Mouse (Mus musculus): Measurements from ENCODE around the gene Fam50b.

Fam50b gene

DNA sequence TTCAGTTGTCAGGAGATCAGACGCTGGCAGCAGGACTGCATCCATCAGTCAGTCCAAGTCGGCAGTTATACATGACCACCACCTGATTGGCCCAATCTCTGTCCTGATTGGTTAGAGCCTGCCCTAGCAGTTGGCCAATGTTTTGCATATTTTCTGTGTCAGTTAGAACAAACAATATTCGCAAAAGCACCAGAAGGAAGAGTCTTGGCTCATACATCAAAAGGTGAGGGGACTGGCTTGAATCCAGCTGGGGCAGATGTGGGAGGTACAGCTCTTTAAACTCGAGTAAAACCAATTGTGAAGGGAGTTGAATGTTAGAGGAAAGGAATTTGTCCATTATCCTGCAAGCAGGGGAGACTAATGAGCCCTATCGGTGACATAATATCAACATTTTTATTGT is at the start of gene Fam50b:
Gene Fam50b, plus strand, starts transcription at position 165 of the 400 bp plus-strand sequence.
- DNase-seq (ENCODE audit: low spot score): no peak

- no peak for DNase-seq (ENCODE audit: low spot score)
Measured at GRCm38 (mm10) chr13:34685008-34685765, 49.5 kb upstream of the Fam50b start.

- DNase-seq (ENCODE audit: low spot score): no peak
Measured at GRCm38 (mm10) chr13:34691049-34691448, 43.6 kb upstream of the Fam50b start.

DNA sequence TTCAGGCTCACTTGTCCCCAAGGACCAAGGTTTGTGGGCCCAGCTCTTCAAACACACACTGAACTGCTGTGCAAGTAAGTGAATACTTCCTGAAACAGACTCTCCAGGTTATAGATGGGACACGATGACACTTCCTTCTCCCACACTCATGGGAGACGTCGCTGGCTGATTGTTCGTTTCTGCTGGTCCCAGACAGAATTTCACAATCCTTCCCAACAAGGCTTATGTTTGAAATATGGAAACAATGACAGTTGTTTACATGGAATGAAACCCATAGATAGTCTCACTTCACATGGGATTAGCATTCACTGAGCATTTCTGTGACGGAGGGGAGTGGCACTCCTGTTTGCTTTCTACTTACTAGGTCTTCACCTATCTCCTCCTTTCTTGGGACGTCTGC is 41.5 kb upstream of the Fam50b start:
- DNase-seq (ENCODE audit: low spot score): no peak

- no peak for DNase-seq (ENCODE audit: low spot score)
Measured at GRCm38 (mm10) chr13:34696734-34697332, 37.8 kb upstream of the Fam50b start.

DNA sequence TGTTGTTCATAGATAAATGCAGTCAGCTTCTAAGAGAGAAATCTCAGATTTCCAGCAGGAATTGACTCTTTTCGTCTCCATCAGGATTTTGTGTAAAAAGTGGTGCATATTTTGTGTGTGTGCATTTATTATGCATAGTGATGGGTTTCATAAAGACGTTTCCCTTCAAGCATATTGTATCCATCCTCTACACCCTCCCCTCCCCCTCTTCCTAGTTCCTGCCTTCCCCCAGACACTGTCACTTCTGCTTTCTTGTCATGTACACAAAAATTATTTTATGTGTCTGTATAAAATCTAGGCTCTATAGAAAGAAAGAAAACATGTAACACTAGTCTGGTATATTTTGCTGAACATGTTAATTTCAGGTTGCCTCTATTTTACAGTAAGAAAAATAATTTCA is 34.6 kb upstream of the Fam50b start:
- no peak for DNase-seq (ENCODE audit: low spot score)

GRCm38 (mm10) chr13:34700630-34701029 is 34.0 kb upstream of the Fam50b start:
- DNase-seq (ENCODE audit: low spot score): no peak

DNA sequence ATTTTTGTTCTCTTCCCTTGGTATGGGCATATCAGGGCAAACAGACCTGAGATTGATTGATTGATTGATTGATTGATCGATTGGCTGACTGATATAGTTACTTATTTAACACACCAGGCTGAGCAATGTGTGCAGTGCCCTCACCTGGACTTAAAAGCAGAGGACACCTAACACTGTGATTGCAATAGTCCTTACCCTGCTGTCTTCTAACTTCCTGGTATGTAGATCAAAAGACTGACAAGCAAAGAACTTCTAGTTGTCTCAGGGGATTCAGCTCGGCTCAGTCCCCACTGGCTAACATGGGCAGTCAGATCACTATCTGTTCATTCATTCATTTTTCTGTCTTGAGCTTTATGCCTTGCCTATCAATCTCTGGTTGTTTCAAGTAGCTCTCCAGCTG is 31.3 kb upstream of the Fam50b start:
- no peak for DNase-seq (ENCODE audit: low spot score)

DNA sequence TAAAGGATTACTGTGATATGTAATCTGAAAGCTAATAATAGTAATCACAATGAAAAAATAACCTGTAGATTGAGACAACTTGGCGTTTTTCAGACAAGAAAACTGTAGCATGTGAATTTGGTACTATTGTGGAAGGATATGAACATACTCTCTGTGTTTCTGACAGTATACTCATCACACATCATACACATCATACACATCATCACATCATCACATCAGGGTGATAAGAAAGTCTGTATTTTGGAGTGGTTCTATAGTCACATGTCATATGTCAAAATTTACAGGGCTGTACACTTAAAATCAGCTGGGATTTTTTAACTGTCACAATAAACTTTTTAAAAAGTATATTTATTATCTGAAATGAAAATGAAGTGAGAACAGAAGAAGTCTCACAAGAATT is 30.9 kb upstream of the Fam50b start:
- DNase-seq (ENCODE audit: low spot score): no peak

DNA sequence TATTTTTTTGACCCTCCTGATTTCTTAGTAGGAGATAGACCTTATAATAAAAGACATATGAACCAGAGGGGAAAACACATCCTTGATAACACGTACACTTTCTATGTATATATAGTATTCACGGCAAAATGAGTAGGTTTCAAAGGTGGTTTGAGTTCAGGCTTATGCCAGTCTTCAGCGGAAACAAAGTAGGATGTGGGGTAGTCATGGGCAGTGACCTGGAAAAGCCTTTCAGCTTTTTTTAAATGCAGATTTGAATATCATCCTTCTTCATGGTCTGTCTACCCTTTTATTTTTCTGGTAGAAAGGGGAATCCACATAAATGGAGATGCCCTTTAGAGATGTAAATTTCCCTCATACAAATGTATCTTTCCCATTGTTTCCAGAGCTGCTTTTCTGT is 29.8 kb upstream of the Fam50b start:
- no peak for DNase-seq (ENCODE audit: low spot score)

GRCm38 (mm10) chr13:34708955-34709354 is 25.7 kb upstream of the Fam50b start:
- DNase-seq (ENCODE audit: low spot score): no peak

GRCm38 (mm10) chr13:34709566-34709965 is 25.1 kb upstream of the Fam50b start:
- DNase-seq (ENCODE audit: low spot score): no peak

DNA sequence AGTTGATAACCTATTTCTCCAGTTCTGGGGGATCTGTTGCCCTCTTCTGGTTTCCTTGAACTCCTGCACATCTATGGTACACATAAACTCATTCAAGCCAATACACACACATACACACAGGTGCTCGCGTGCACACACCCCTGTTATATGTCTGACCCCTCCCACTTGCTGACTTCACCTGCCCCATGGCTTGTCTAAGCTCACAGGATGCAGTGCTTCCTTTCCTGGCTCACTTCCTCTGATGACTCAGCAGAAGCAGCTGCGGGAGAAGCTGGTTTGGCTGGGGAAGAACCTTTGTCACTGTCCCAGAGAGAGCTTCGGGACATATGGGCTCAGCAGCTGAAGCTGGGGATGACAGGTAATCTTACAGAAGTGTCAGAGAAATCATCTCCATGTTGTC is 23.2 kb upstream of the Fam50b start:
- no peak for DNase-seq (ENCODE audit: low spot score)

- no peak for DNase-seq (ENCODE audit: low spot score)
Measured at GRCm38 (mm10) chr13:34712881-34713280, 21.8 kb upstream of the Fam50b start.

DNA sequence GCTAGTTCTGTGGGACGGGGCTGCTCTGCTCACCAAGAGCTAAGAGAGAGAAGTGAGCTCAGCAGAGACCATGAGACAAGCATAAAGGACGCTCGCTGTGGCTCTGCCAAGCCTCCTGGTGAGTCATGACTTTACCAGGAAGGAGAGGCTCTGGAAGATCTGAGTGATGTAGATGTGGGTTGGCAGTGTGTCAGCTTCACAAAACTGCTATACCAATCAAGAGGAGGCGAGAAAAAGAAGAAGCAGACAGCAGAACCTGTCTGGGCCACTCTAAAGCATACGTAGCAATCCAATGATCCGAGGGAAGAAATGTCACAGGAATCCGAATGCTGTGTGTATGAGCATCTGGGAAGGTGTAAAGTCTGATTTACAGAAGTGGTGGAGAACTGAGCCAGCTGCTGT is 19.2 kb upstream of the Fam50b start:
- no peak for DNase-seq (ENCODE audit: low spot score)

- DNase-seq (ENCODE audit: low spot score): no peak
Measured at GRCm38 (mm10) chr13:34724831-34725592, 9.6 kb upstream of the Fam50b start.

- peak; percentile 17 for DNase-seq (ENCODE audit: low spot score)
Measured at GRCm38 (mm10) chr13:34725800-34726476, 8.7 kb upstream of the Fam50b start.

DNA sequence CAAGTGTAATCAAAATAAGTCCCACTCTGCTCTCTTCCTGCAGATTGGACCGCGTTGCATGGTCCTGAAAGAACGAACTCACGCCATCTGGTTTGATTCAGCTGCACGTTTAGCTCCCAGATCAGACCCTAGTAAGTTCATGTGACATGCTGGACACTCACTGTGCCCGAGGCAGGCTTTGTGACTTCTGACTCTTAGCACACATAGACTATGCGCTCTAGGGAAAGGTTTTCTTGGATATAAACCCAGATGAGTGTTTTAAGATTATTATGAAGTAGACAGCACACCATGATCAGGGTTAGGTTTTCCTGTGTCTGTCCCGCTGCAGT is 8.2 kb upstream of the Fam50b start:
- no peak for DNase-seq (ENCODE audit: low spot score)

DNA sequence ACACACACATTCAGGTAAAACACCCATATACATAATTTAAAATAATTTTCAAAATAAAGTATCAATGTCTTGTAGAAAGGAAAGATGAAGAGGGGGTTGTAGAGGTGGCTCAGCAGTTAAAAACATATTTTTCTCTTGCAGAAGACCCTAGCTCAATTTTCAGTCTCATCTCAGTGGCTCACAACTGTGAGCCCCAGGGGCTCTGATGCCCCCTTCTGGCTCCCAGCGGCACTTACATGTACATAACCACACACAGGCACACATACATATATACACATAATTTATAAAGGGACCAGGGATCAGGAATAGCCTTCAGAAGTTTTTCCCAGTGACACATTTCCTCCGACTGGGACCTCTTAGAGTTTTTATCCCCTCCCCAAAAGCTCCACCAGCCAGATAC is 7.6 kb upstream of the Fam50b start:
- DNase-seq (ENCODE audit: low spot score): no peak

GRCm38 (mm10) chr13:34731551-34731950 is 3.1 kb upstream of the Fam50b start:
- DNase-seq (ENCODE audit: low spot score): no peak

GRCm38 (mm10) chr13:34733780-34734179 is 870 bp upstream of the Fam50b start:
- no peak for DNase-seq (ENCODE audit: low spot score)

DNA sequence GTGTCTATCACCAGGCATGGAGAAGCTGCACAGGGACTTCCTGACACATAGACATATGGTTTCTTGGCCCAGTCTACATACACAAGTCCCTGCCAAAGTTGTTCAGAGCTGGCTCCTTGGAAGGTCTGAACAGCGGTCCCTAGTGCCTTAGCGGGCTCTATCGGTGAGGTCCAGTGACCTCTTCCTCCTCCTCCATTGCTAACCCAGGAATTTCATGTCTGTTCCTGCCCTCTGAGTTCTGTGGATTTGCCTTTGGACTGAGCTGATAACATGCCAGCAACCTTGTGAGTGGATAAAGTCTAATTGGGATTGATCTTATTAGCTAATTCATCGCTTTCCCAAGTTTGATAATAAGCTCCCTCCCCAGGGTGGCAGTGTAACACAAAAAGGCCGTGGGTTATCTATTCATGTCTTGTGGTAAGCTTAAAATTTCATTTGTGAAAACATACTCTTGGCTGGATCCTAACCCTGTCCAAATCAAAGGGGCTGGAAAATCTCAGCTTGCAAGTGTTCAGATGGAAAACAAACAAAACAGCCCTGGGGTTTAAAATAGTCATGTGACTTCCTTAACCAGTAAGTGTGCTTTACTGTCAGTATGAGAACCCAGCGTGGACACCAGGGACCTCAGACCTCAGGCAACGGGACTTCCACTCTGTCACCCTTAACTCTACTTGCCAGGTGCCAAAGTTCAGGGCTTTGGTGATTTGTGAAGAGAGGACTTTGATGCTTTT is 3.5 kb downstream of the Fam50b start:
- no peak for DNase-seq (ENCODE audit: low spot score)

Measured in retina, embryonic 14.5 days (tissue).